Mouse (Mus musculus) adrenal gland, adult 2 months (tissue): ENCODE measurements at regions not wholly inside any gene's neighbourhood (a gene's known extent, or its start where the extent isn't known, plus 50 kb on each side); places are given as distances from the start of the nearest gene placed in this dataset.
A peak's percentile ranks its signal among the peaks of the same experiment; 100 is the strongest.

ENCODE experiments used
- DNase-seq: peaks from one replicate; pipeline ENCODE4 v3.0.0; 2021

- DNase-seq, result no peak
Measured at GRCm38 (mm10) chr3:51150012-51150411, 74.2 kb upstream of the Noct start.

- DNase-seq, result no peak
Measured at GRCm38 (mm10) chr3:51151104-51151503, 73.1 kb upstream of the Noct start.

GRCm38 (mm10) chr3:51155621-51156020, 68.6 kb upstream of the Noct start:
- peak; percentile 38 for DNase-seq

GRCm38 (mm10) chr3:51156386-51157290, 67.6 kb upstream of the Noct start:
- DNase-seq, result peak; percentile 69

GRCm38 (mm10) chr3:51157291-51157650, 67.0 kb upstream of the Noct start:
- DNase-seq, result no peak

- no peak for DNase-seq
Measured at GRCm38 (mm10) chr3:51158449-51158848, 65.8 kb upstream of the Noct start.

- DNase-seq, result no peak
Measured at GRCm38 (mm10) chr3:51159322-51159721, 64.9 kb upstream of the Noct start.

GRCm38 (mm10) chr3:51159881-51160280, 64.4 kb upstream of the Noct start:
- peak; percentile 10 for DNase-seq

- no peak for DNase-seq
Measured at GRCm38 (mm10) chr3:51160625-51161024, 63.6 kb upstream of the Noct start.

GRCm38 (mm10) chr3:51169150-51169925, 54.9 kb upstream of the Noct start:
- DNase-seq, result no peak

- DNase-seq, result peak; percentile 86
Measured at GRCm38 (mm10) chr3:51170225-51170852, 53.9 kb upstream of the Noct start.
